Mouse (Mus musculus) layer of hippocampus, adult 6 months (tissue): ENCODE data around the gene Bnc2. TPM values are rescaled to one million over a fixed set of nuclear protein-coding genes. Genes with fewer than 3 reads are reported as not detected.

Source experiments
- long read RNA-seq, 2 experiments: library from polyadenylated mRNA; unstranded; transcript quantifications; one replicate each; pipeline ENCODE4 v2.0.0; 2019 to 2020
- polyA plus RNA-seq: library from polyadenylated mRNA; unstranded; fragments of <200 nt; fragmentation: Nextera tagmentation; gene quantifications from 2 replicates; pipeline ENCODE4 v1.2.3, GENCODE M21; 2021

Gene Bnc2
- 0.20 and 0.26 TPM in 2 replicates for polyA plus RNA-seq
- long read RNA-seq, experiment 1: 0 reads
- long read RNA-seq, experiment 2, partial matches to known transcripts: 1 of 6 reads
- long read RNA-seq, experiment 2, other reads (novel, unspliced or antisense): 5 of 6 reads

DNA sequence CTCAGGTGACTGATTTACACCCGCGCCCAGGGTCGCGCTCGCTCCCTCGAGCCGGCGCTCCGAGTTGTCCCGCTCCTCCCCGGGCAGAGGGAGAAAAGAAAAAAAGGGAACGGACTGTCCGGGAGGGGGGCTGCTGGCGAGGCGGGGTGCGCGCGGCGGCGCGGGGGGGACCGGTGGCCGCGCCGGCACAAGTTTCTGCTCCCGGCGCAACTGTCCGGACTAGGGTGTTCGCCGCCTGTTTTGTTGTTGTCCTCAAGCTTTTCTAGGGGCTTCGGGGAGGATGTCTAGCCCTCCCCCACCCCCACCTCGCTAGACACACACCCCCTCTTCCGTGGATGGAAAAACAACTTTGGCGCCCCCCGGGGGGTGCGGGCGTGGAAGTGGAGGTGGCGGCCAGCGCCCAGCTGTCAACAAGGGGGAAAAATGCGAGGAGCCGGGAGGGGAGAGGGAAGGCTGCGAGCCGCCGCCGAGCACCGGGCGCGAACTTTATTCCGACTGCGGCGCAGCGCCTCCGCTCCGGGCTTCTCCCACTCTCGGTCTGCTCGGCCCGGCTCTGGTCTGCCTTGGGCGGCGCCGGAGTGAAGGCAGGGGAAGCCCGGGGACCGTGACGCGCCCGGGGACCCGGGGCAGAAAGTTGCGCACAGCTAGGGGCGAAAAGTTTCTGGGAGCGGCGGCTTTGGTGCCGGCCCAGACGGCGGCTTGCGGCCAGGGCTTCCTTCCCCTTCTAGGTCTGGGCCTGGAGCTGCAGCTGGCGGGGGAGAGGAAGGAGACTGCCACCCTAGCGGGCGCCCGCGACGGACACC lies at the start of gene Bnc2:
TSS of gene Bnc2 (minus strand) at position 105 of the 803 bp plus-strand sequence.

Other genes starting within 250 kb of the Bnc2 start
- 2.2 and 2.4 TPM in 2 replicates for gene Cntln, start 209.0 kb upstream of the Bnc2 start, polyA plus RNA-seq